Comparison of ENCODE assay signal across 22 mouse cellular contexts in genomic region chr10:99416271-99416670, GRCm38 (mm10).
A peak's percentile ranks its signal among the peaks of the same experiment; 100 is the strongest.
DNase-seq lines count a peak whose midpoint lies in the region; ATAC-seq lines count a peak whose summit lies in the region.
"Had no signal": no experiment of that assay in that cellular context is flagged by ENCODE, and none has a peak within 500 bp of the region (broad histone marks: within the 10 kb centered on the region; RNA-seq: fewer than 3 reads in every experiment).

No protein-coding gene starts in this region.

- no peak overlapping the region for H3K4me3 ChIP-seq in embryonic facial prominence, embryonic 11.5 days (ENCODE audit: low read depth, low read length)
- H3K4me3 ChIP-seq: embryonic facial prominence, embryonic 15.5 days; hindbrain, embryonic 12.5 days; hindbrain, embryonic 15.5 days had no signal

- no peak overlapping the region for H3K9ac ChIP-seq in embryonic facial prominence, embryonic 11.5 days (replicated peaks; ENCODE audit: low read length)
- H3K9ac ChIP-seq: embryonic facial prominence, embryonic 15.5 days; forebrain, postnatal 0 days; hindbrain, embryonic 12.5 days; hindbrain, embryonic 15.5 days had no signal

- H3K36me3 ChIP-seq in embryonic facial prominence, embryonic 11.5 days (replicated peaks; ENCODE audit: control insufficient read depth, insufficient read depth, low read depth, low read length), result no peaks in the 10 kb centered on the region
- H3K36me3 ChIP-seq: embryonic facial prominence, embryonic 15.5 days; hindbrain, embryonic 12.5 days; hindbrain, embryonic 15.5 days had no signal

- no peaks in the 10 kb centered on the region for H3K9me3 ChIP-seq in embryonic facial prominence, embryonic 11.5 days (replicated peaks; ENCODE audit: control insufficient read depth, low read length)
- H3K9me3 ChIP-seq: embryonic facial prominence, embryonic 15.5 days; hindbrain, embryonic 12.5 days; hindbrain, embryonic 15.5 days had no signal

- ATAC-seq in embryonic facial prominence, embryonic 11.5 days (replicated peaks; ENCODE audit: insufficient number of reproducible peaks, low FRiP score, low TSS enrichment, low read depth), result no peak; the same call in 1 of the 2 replicates
- 0 out of 2 replicates have a peak, but pooled peaks have one; percentile 25 for ATAC-seq in granulocyte monocyte progenitor cell, adult 5-6 weeks (replicated peaks; ENCODE audit: poor library complexity, severe bottlenecking)
- ATAC-seq: forebrain, embryonic 14.5 days; forebrain, postnatal 0 days; intestine, postnatal 0 days had no signal

- no peak overlapping the region for H3K27ac ChIP-seq in embryonic facial prominence, embryonic 11.5 days (replicated peaks; ENCODE audit: low read depth, low read length)
- H3K27ac ChIP-seq: embryonic facial prominence, embryonic 15.5 days; hindbrain, embryonic 12.5 days; hindbrain, embryonic 15.5 days had no signal

- DNase-seq in MN1 (ENCODE audit: low spot score), result peak; percentile 77
- peak; percentile 44 for DNase-seq in embryo, embryonic 10.5 days (ENCODE audit: low spot score)
- DNase-seq in embryonic facial prominence, embryonic 11.5 days (ENCODE audit: low spot score), result peak; percentile 79
- no peak for DNase-seq in T-cell, adult 2 months (ENCODE audit: low spot score)
- no peak for DNase-seq in cerebellum, adult 9-11 months
- no peak for DNase-seq in kidney, postnatal 25 days
- no peak for DNase-seq in frontal cortex, postnatal 36 days (ENCODE audit: low spot score in 2 of 2)
- DNase-seq: adrenal gland, postnatal 10 days; adrenal gland, postnatal 36 days; cerebellum, adult 11 months; cerebellum, adult 2 months; cerebellum, postnatal 10 days; cerebellum, postnatal 36 days; forebrain, postnatal 0 days; gastrocnemius, postnatal 25 days had no signal

- WGBS in embryonic facial prominence, embryonic 11.5 days, result 22% methylated on average over 8 of the region's 8 CpGs

- H3K4me2 ChIP-seq in embryonic facial prominence, embryonic 11.5 days (ENCODE audit: low read depth, low read length), result no peak overlapping the region
- H3K4me2 ChIP-seq: embryonic facial prominence, embryonic 15.5 days; heart, embryonic 11.5 days; hindbrain, embryonic 12.5 days; hindbrain, embryonic 15.5 days had no signal

- no peaks in the 10 kb centered on the region for H3K27me3 ChIP-seq in embryonic facial prominence, embryonic 11.5 days (ENCODE audit: control insufficient read depth, insufficient read depth, low read length)
- H3K27me3 ChIP-seq: embryonic facial prominence, embryonic 15.5 days; hindbrain, embryonic 12.5 days; hindbrain, embryonic 15.5 days had no signal

- no peaks in the 10 kb centered on the region for H3K4me1 ChIP-seq in embryonic facial prominence, embryonic 11.5 days (ENCODE audit: control insufficient read depth, insufficient read depth, low read length)
- H3K4me1 ChIP-seq: embryonic facial prominence, embryonic 15.5 days; hindbrain, embryonic 15.5 days had no signal

Comparison
In these comparisons a context has a peak if more than half of its experiments do, and no peak if none do; other contexts are left out.
1. DNase-seq: peak in MN1 (single experiment), embryo, embryonic 10.5 days (single experiment) and embryonic facial prominence, embryonic 11.5 days (single experiment); none in T-cell, adult 2 months (single experiment), cerebellum, adult 9-11 months (single experiment), kidney, postnatal 25 days (0 of 2) and frontal cortex, postnatal 36 days (0 of 2).